In genomic region chr1:87854411-87854810, GRCm38 (mm10) we compare ENCODE assay signal across 7 mouse cellular contexts. TPM values are rescaled to one million over a fixed set of nuclear protein-coding genes. Genes with fewer than 3 reads are reported as not detected.
DNase-seq lines count a peak whose midpoint lies in the region; ATAC-seq and TF ChIP-seq lines count a peak whose summit lies in the region.

No protein-coding gene starts in this region.

- TF ChIP-seq EP300 in lung, postnatal 0 days (IDR thresholded peaks at IDR 0.05) = no peak

- H3K4me3 ChIP-seq in lung, postnatal 0 days (ENCODE audit: low read depth, low read length) = peak overlapping the region; percentile 94
- H3K4me3 ChIP-seq in forebrain, embryonic 10.5 days = peak overlapping the region; percentile 96
- H3K4me3 ChIP-seq in limb, embryonic 12.5 days (replicated peaks) = peak overlapping the region; percentile 98
- H3K4me3 ChIP-seq in stomach, embryonic 14.5 days (ENCODE audit: low read depth, low read length) = peak overlapping the region; percentile 92

- H3K9ac ChIP-seq in lung, postnatal 0 days (replicated peaks; ENCODE audit: low read depth) = peak overlapping the region; percentile 86
- H3K9ac ChIP-seq in limb, embryonic 12.5 days (replicated peaks) = peak overlapping the region; percentile 98
- no peak overlapping the region for H3K9ac ChIP-seq in stomach, embryonic 14.5 days (replicated peaks; ENCODE audit: low read depth, low read length)

- H3K27me3 ChIP-seq in lung, postnatal 0 days (replicated peaks; ENCODE audit: insufficient read depth, low read length) = no peaks in the 10 kb centered on the region
- peaks cover 12% of the 10 kb centered on the region for H3K27me3 ChIP-seq in forebrain, embryonic 10.5 days (ENCODE audit: poor library complexity, severe bottlenecking)
- no peaks in the 10 kb centered on the region for H3K27me3 ChIP-seq in limb, embryonic 12.5 days
- H3K27me3 ChIP-seq in stomach, embryonic 14.5 days (ENCODE audit: control insufficient read depth, insufficient read depth, low read length) = no peaks in the 10 kb centered on the region

- no peaks in the 10 kb centered on the region for H3K9me3 ChIP-seq in lung, postnatal 0 days (ENCODE audit: low read length)
- no peaks in the 10 kb centered on the region for H3K9me3 ChIP-seq in forebrain, embryonic 10.5 days
- no peaks in the 10 kb centered on the region for H3K9me3 ChIP-seq in limb, embryonic 12.5 days
- no peaks in the 10 kb centered on the region for H3K9me3 ChIP-seq in stomach, embryonic 14.5 days (ENCODE audit: control insufficient read depth, low read depth, low read length)

- no peaks in the 10 kb centered on the region for H3K36me3 ChIP-seq in lung, postnatal 0 days (ENCODE audit: insufficient read depth, low read length)
- H3K36me3 ChIP-seq in forebrain, embryonic 10.5 days (replicated peaks) = no peaks in the 10 kb centered on the region
- no peaks in the 10 kb centered on the region for H3K36me3 ChIP-seq in limb, embryonic 12.5 days
- no peaks in the 10 kb centered on the region for H3K36me3 ChIP-seq in stomach, embryonic 14.5 days (ENCODE audit: control insufficient read depth, insufficient read depth, low read length)

- no peak for TF ChIP-seq CTCF in lung, postnatal 0 days (IDR thresholded peaks at IDR 0.05)

- peaks cover 20% of the 10 kb centered on the region; the same call in 1 of the 2 replicates for H3K4me1 ChIP-seq in lung, postnatal 0 days (ENCODE audit: insufficient read depth, low read depth, low read length)
- H3K4me1 ChIP-seq in forebrain, embryonic 10.5 days = peaks cover 27% of the 10 kb centered on the region
- peaks cover 22% of the 10 kb centered on the region for H3K4me1 ChIP-seq in limb, embryonic 12.5 days (replicated peaks)
- peaks cover 19% of the 10 kb centered on the region for H3K4me1 ChIP-seq in stomach, embryonic 14.5 days (ENCODE audit: control insufficient read depth, insufficient read depth, low read length)

- H3K27ac ChIP-seq in lung, postnatal 0 days (ENCODE audit: low read length) = peak overlapping the region; percentile 81
- H3K27ac ChIP-seq in forebrain, embryonic 10.5 days = 0 out of 2 replicates have a peak overlapping the region, but pooled peaks have one; percentile 94
- H3K27ac ChIP-seq in limb, embryonic 12.5 days = no peak overlapping the region
- H3K27ac ChIP-seq in stomach, embryonic 14.5 days (ENCODE audit: low read length) = no peak overlapping the region

- ATAC-seq in lung, postnatal 0 days = no peak
- no peak for ATAC-seq in limb, embryonic 12.5 days (ENCODE audit: insufficient number of reproducible peaks, insufficient read depth, low FRiP score, low TSS enrichment, low read depth)
- ATAC-seq in stomach, embryonic 14.5 days (ENCODE audit: insufficient number of reproducible peaks, insufficient read depth, low FRiP score, low read depth) = no peak
- no peak for ATAC-seq in megakaryocyte progenitor cell, adult 5-6 weeks (replicated peaks; ENCODE audit: poor library complexity)

- peak overlapping the region; percentile 92 for H3K4me2 ChIP-seq in lung, postnatal 0 days (replicated peaks; ENCODE audit: low read depth, low read length)
- H3K4me2 ChIP-seq in limb, embryonic 12.5 days = peak overlapping the region; percentile 91
- H3K4me2 ChIP-seq in stomach, embryonic 14.5 days (replicated peaks; ENCODE audit: low read depth, low read length) = peak overlapping the region; percentile 85

- 21% methylated on average over 6 of the region's 6 CpGs for WGBS in lung, postnatal 0 days
- 45% methylated on average over 6 of the region's 6 CpGs for WGBS in forebrain, embryonic 10.5 days
- WGBS in limb, embryonic 12.5 days = 23% methylated on average over 6 of the region's 6 CpGs
- WGBS in stomach, embryonic 14.5 days = 31% methylated on average over 6 of the region's 6 CpGs

- DNase-seq in lung, postnatal 0 days (ENCODE audit: low spot score) = no peak
- no peak for DNase-seq in lung, adult 18-20 months
- no peak for DNase-seq in forebrain, embryonic 10.5 days (ENCODE audit: extremely low spot score, low spot score)
- no peak for DNase-seq in thymus, postnatal 25 days

RNA-seq across cellular contexts. Expression of gene Dgkd, which starts 1.3 kb away (rescaled TPM):
- 24.3 and 25.5 TPM in 2 replicates for polyA plus RNA-seq in lung, postnatal 0 days (2015; fragmentation: Nextera tagmentation; extraction: Ambion mirVana)
- polyA plus RNA-seq in forebrain, embryonic 10.5 days (2016; fragmentation: Nextera tagmentation; extraction: Ambion mirVana) = 39.3 and 42.4 TPM in 2 replicates
- 44.6 and 45.8 TPM in 2 replicates for polyA plus RNA-seq in limb, embryonic 12.5 days (2016; fragmentation: Nextera tagmentation; extraction: Ambion mirVana)
- 31.0 and 35.1 TPM in 2 replicates for polyA plus RNA-seq in stomach, embryonic 14.5 days (2014; fragmentation: Nextera tagmentation; extraction: Ambion mirVana)
- total RNA-seq in megakaryocyte progenitor cell, adult 5-6 weeks (2015) = 43.0 and 45.0 TPM in 2 replicates
- total RNA-seq in megakaryocyte progenitor cell, adult 5-6 weeks (2017) = 44.3 and 46.7 TPM in 2 replicates

RNA-seq across cellular contexts. Expression of gene Sag, which starts 50.9 kb away (rescaled TPM):
- 0.38 and 0.49 TPM in 2 replicates for polyA plus RNA-seq in lung, postnatal 0 days (2015; fragmentation: Nextera tagmentation; extraction: Ambion mirVana)
- polyA plus RNA-seq in forebrain, embryonic 10.5 days (2016; fragmentation: Nextera tagmentation; extraction: Ambion mirVana) = 3.3 and 3.6 TPM in 2 replicates
- polyA plus RNA-seq in limb, embryonic 12.5 days (2016; fragmentation: Nextera tagmentation; extraction: Ambion mirVana) = 2.7 and 3.8 TPM in 2 replicates
- 2.6 and 2.7 TPM in 2 replicates for polyA plus RNA-seq in stomach, embryonic 14.5 days (2014; fragmentation: Nextera tagmentation; extraction: Ambion mirVana)
- 0.46 and 0.62 TPM in 2 replicates for total RNA-seq in megakaryocyte progenitor cell, adult 5-6 weeks (2015)
- total RNA-seq in megakaryocyte progenitor cell, adult 5-6 weeks (2017) = 0.14 and 0.25 TPM in 2 replicates

Comparison
In these comparisons a context has a peak if more than half of its experiments do, and no peak if none do; other contexts are left out.
1. H3K27ac ChIP-seq: peak in lung, postnatal 0 days (single experiment) and forebrain, embryonic 10.5 days (single experiment); none in limb, embryonic 12.5 days (single experiment) and stomach, embryonic 14.5 days (single experiment).
2. Peak in every context shown above with its lines, with median percentiles within 50 percentile points of each other: H3K4me2 ChIP-seq and H3K4me3 ChIP-seq.